Mouse (Mus musculus) MEL (cell line): ENCODE results near the gene Defb6.

Source experiments
- CTCF ChIP-seq, 3 experiments: IDR thresholded peaks in 2 of 3; conservative IDR thresholded peaks in 1 of 3; 2 replicates each; pipeline ENCODE4 v1.5.1; 2011 to 2012; ENCODE audit warnings: low read length in 3 of 3, low read depth in 2 of 3, mild to moderate bottlenecking in 2 of 3, improper control_type of control experiment in 1 of 3, inconsistent platforms in 1 of 3, mixed read lengths in 1 of 3, moderate library complexity in 1 of 3; ENCODE audit not compliant: control insufficient read depth in 1 of 3, insufficient read depth in 1 of 3, poor library complexity in 1 of 3, severe bottlenecking in 1 of 3
- MAFK ChIP-seq: IDR thresholded peaks from 2 replicates; pipeline ENCODE4 v1.6.1; 2011; ENCODE audit warnings: low read depth, mild to moderate bottlenecking, low read length, improper control_type of control experiment, borderline replicate concordance
- POLR2A ChIP-seq, 2 experiments: IDR thresholded peaks; 2 replicates each; pipeline ENCODE4 v1.6.1; 2011 to 2012; ENCODE audit warnings: low read length in 2 of 2, mild to moderate bottlenecking in 2 of 2, control low read depth in 1 of 2, improper control_type of control experiment in 1 of 2, low read depth in 1 of 2, moderate library complexity in 1 of 2; ENCODE audit not compliant: control insufficient read depth in 1 of 2, insufficient read depth in 1 of 2, poor library complexity in 1 of 2
- POLR2AphosphoS5 ChIP-seq: IDR thresholded peaks from 2 replicates; pipeline ENCODE4 v1.6.1; 2012; ENCODE audit warnings: low read depth, borderline replicate concordance, mild to moderate bottlenecking, inconsistent platforms, low read length, moderate library complexity, mixed read lengths
- TAL1 ChIP-seq: IDR thresholded peaks from 2 replicates; pipeline ENCODE4 v1.6.1; 2012; ENCODE audit warnings: mild to moderate bottlenecking, inconsistent platforms, low read length, moderate library complexity, mixed read lengths
- UBTF ChIP-seq: IDR thresholded peaks from 2 replicates; pipeline ENCODE4 v1.6.1; 2012; ENCODE audit warnings: low read depth, mild to moderate bottlenecking, inconsistent platforms, low read length, improper control_type of control experiment, moderate library complexity, borderline replicate concordance; ENCODE audit not compliant: insufficient read depth

- TF ChIP-seq TAL1 (no peak), POLR2A (IDR thresholded peaks at IDR 0.05; ENCODE audit: control insufficient read depth in 1 of 2, insufficient read depth in 1 of 2, low read depth in 1 of 2, low read length in 2 of 2, poor library complexity in 1 of 2) (no peak), MAFK (no peak), CTCF (IDR thresholded peaks at IDR 0.05 in 2 of 3, conservative IDR thresholded peaks at IDR 0.05 in 1 of 3; ENCODE audit: control insufficient read depth in 1 of 3, insufficient read depth in 1 of 3, low read depth in 2 of 3, low read length in 3 of 3, poor library complexity in 1 of 3, severe bottlenecking in 1 of 3) (no peak), POLR2AphosphoS5 (no peak), UBTF (no peak)
Measured at GRCm38 (mm10) chr8:19239616-19240015, 14.3 kb downstream of the Defb6 start, which contains the start of gene Defb46.
